Mouse (Mus musculus) liver, adult 2 months (tissue): ENCODE measurements at regions not wholly inside any gene's neighbourhood (a gene's known extent, or its start where the extent isn't known, plus 50 kb on each side); places are given as distances from the start of the nearest gene placed in this dataset.

Experiments
- CTCF ChIP-seq: fragments of 200-500 bp; IDR thresholded peaks from 2 replicates; pipeline ENCODE4 v1.5.1; 2011; ENCODE audit warnings: low read depth, low read length, control low read depth
- POLR2A ChIP-seq: fragments of 200-500 bp; IDR thresholded peaks from 2 replicates; pipeline ENCODE4 v1.6.1; 2011; ENCODE audit warnings: low read length, control low read depth; ENCODE audit not compliant: insufficient read depth; ENCODE audit errors: extremely low read depth

DNA sequence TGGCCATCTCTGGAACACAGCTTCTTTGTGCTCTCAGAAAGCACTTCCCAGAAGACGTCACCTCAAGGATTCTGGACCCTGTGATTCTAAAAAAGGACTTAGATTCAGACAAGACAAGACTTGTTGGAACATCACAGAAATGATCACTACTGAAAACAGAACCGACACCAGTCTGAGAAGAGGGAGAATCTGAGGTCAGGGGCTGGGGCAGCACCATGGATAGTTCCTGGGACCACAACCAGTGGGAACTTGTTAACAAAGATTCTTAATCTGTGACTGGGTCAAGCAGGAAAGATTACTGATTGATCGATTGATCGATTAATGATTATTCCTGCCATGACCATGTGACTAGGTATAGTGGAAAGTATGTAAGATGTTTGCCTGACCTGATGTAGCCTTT, 170.4 kb upstream of the Foxa2 start:
- no peak for TF ChIP-seq POLR2A
- TF ChIP-seq CTCF: no peak
